Mouse (Mus musculus): ENCODE measurements at regions not wholly inside any gene's neighbourhood (a gene's known extent, or its start where the extent isn't known, plus 50 kb on each side); places are given as distances from the start of the nearest gene placed in this dataset.

- no peak for TF ChIP-seq POLR2A (IDR thresholded peaks at IDR 0.05; ENCODE audit: insufficient read length, low read depth)
- TF ChIP-seq E2F4 (IDR thresholded peaks at IDR 0.05; ENCODE audit: insufficient read depth): no peak
- TF ChIP-seq MAX (IDR thresholded peaks at IDR 0.05; ENCODE audit: low read depth): no peak
- no peak for TF ChIP-seq USF1 (IDR thresholded peaks at IDR 0.05; ENCODE audit: low read depth)
Measured at GRCm38 (mm10) chr13:93992961-93993360, 64.6 kb upstream of the Lhfpl2 start.
